Mouse (Mus musculus) cerebellum, adult 2 months (tissue): ENCODE data around the gene Fam76a. TPM values are rescaled to one million over a fixed set of nuclear protein-coding genes. Genes with fewer than 3 reads are reported as not detected.

Experiments
- DNase-seq, 2 experiments: peaks; one replicate each; pipeline ENCODE4 v3.0.0; 2021
- H3K27ac ChIP-seq: fragments of 200-500 bp; 2 replicates; pipeline ENCODE4 v1.5.1; 2012; ENCODE audit warnings: low read length, control low read depth, inconsistent platforms; ENCODE audit not compliant: insufficient read depth
- H3K27me3 ChIP-seq: fragments of 200-500 bp; 2 replicates; pipeline ENCODE4 v1.6.1; 2012; ENCODE audit warnings: inconsistent platforms, mild to moderate bottlenecking, low read length, moderate library complexity; ENCODE audit not compliant: control insufficient read depth, insufficient read depth
- H3K4me1 ChIP-seq: fragments of 200-500 bp; 2 replicates; pipeline ENCODE4 v1.6.1; 2011; ENCODE audit warnings: low read length; ENCODE audit not compliant: control insufficient read depth, insufficient read depth
- H3K4me3 ChIP-seq: fragments of 200-500 bp; replicated peaks from 2 replicates; pipeline ENCODE3; 2011; ENCODE audit warnings: mild to moderate bottlenecking, low read depth, low read length, control low read depth; ENCODE audit not compliant: insufficient read depth
- CTCF ChIP-seq: fragments of 200-500 bp; IDR thresholded peaks from 2 replicates; pipeline ENCODE4 v1.5.1; 2011; ENCODE audit warnings: low read depth, mild to moderate bottlenecking, control low read depth, low read length, moderate library complexity, borderline replicate concordance; ENCODE audit not compliant: insufficient read depth
- POLR2A ChIP-seq: fragments of 200-500 bp; IDR thresholded peaks from 2 replicates; pipeline ENCODE4 v1.6.1; 2011; ENCODE audit warnings: low read length, control low read depth, borderline replicate concordance; ENCODE audit not compliant: insufficient read depth
- WGBS: fragments of 180-500 bp; shearing (Covaris S2); methylation state at CpG from one replicate; pipeline ENCODE4 v1.1.7; 2018; 5-methylcytosine and 5-hydroxymethylcytosine counted together
- polyA plus RNA-seq: library from polyadenylated mRNA; depleted of rRNA; stranded (reverse); fragments of >200 nt; gene quantifications from 2 replicates; pipeline ENCODE4 v1.2.3, GENCODE M21; 2012

The Fam76a gene
- polyA plus RNA-seq, 1 experiment = 30.0 TPM

DNA sequence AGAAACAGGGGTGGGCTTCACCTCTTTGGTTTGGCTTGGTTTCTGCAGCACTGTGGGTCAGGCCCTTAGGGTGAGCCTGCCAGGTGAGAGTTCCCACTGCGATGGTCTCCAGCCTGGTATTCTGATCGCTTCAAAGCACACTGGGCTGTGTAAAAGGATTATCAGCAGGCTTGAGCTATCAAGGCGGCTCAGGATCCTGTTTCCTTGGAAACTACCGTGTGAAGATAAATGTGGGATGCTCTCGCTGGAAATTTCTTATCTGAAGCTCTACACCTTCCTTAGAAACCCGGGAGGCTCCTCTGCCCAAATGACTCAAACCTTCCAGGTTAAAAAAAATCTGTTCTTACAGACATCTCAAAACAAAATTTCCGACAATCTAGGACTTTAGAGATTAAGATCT is 28.0 kb downstream of the Fam76a start:
- no peaks in the 10 kb centered on the region; the same call in 1 of the 2 replicates for H3K27me3 ChIP-seq
- TF ChIP-seq POLR2A (no peak), CTCF (no peak)
- no peak overlapping the region for H3K4me3 ChIP-seq
- 26% methylated on average over 7 of the region's 7 CpGs for WGBS
- no peaks in the 10 kb centered on the region for H3K4me1 ChIP-seq
- no peak for DNase-seq
- H3K27ac ChIP-seq = no peak overlapping the region

GRCm38 (mm10) chr4:132884844-132885374 is 37.4 kb downstream of the Fam76a start:
- H3K4me1 ChIP-seq = no peaks in the 10 kb centered on the region; the same call in 1 of the 2 replicates
- 0 out of 2 replicates have a peak overlapping the region, but pooled peaks have one; percentile 6 for H3K27ac ChIP-seq
- DNase-seq = no peak
- TF ChIP-seq POLR2A = no peak
- no peak for TF ChIP-seq CTCF
- WGBS = 4% methylated on average over 9 of the region's 9 CpGs
- peak overlapping the region; percentile 83 for H3K4me3 ChIP-seq
- H3K27me3 ChIP-seq = no peaks in the 10 kb centered on the region

GRCm38 (mm10) chr4:132884064-132884843 is 38.1 kb downstream of the Fam76a start, which contains the start of gene Stx12:
Gene Stx12, minus strand, starts transcription at chr4:132884509.
- under 1% methylated on average over 72 of the region's 72 CpGs for WGBS
- TF ChIP-seq CTCF (no peak), POLR2A (peak; percentile 96)

DNA sequence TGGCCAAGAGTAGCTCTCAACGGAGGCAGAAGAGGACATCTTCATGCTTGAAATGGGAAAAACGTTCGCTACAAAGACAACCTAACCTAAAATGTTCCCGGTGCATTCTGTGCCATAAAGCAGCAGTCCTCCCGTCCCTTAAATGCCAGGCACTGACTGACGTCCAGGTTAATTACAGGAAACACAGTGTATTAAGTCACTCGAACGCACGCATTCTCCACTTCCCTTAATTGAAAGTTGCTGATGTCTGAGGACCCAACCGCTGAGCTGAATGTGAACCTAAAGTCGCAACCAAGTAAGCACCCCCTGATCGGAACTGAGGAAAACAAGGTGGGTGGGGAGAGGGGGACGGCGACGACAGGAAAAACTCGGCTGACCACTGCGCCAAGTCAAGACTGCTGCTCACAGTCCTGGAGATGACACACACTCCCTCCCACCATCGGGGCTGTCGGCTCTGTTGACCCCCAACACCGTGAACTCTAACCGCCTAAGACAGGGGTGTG is 38.7 kb downstream of the Fam76a start:
- no peak for DNase-seq
- Histone ChIP-seq H3K27me3 (no peaks in the 10 kb centered on the region), H3K4me1 (no peaks in the 10 kb centered on the region; the same call in 1 of the 2 replicates), H3K4me3 (peak overlapping the region; percentile 83), H3K27ac (peak overlapping the region; percentile 39)
- 1% methylated on average over 21 of the region's 21 CpGs for WGBS
- TF ChIP-seq CTCF = no peak
- no peak for TF ChIP-seq POLR2A

More at GRCm38 (mm10) chr4:132884064-132884843, 38.1 kb downstream of the Fam76a start, which contains the start of gene Stx12:
- peak within 1 kb of the TSS; percentile 39 for H3K27ac ChIP-seq
- peak within 1 kb of the TSS; percentile 83 for H3K4me3 ChIP-seq
- H3K27me3 ChIP-seq = no peaks in the 10 kb centered on the region
- DNase-seq = peak; percentile 89 to 90
- no peaks in the 10 kb centered on the region; the same call in 1 of the 2 replicates for H3K4me1 ChIP-seq

- DNase-seq = no peak
- H3K27me3 ChIP-seq = no peaks in the 10 kb centered on the region
- 82% methylated on average over 7 of the region's 7 CpGs for WGBS
- H3K27ac ChIP-seq = no peak overlapping the region
- TF ChIP-seq POLR2A (no peak), CTCF (no peak)
- H3K4me3 ChIP-seq = no peak overlapping the region
- H3K4me1 ChIP-seq = 0 out of 2 replicates have a peak, but pooled peaks cover 2% of the 10 kb centered on the region
Measured at GRCm38 (mm10) chr4:132874363-132875097, 47.8 kb downstream of the Fam76a start.

- H3K27me3 ChIP-seq = no peaks in the 10 kb centered on the region
- 88% methylated on average over 11 of the region's 11 CpGs for WGBS
- DNase-seq = no peak
- H3K4me3 ChIP-seq = no peak overlapping the region
- no peak overlapping the region for H3K27ac ChIP-seq
- no peak for TF ChIP-seq CTCF
- TF ChIP-seq POLR2A = no peak
- 0 out of 2 replicates have a peak, but pooled peaks cover 2% of the 10 kb centered on the region for H3K4me1 ChIP-seq
Measured at GRCm38 (mm10) chr4:132873481-132874362, 48.6 kb downstream of the Fam76a start.
